Mouse (Mus musculus) limb, embryonic 10.5 days (tissue): ENCODE results near the gene Fam229a. TPM values are rescaled to one million over a fixed set of nuclear protein-coding genes. Genes with fewer than 3 reads are reported as not detected.

Experiments used
- DNase-seq: peaks from one replicate; pipeline ENCODE4 v3.0.0-alpha.2; 2017; ENCODE audit warnings: low spot score
- H3K27ac ChIP-seq: fragments of 300-500 bp; sonication (generic); 2 replicates; pipeline ENCODE4 v1.5.1; 2016; ENCODE audit warnings: mild to moderate bottlenecking
- H3K27me3 ChIP-seq: fragments of 300-500 bp; sonication (generic); 2 replicates; pipeline ENCODE4 v1.6.1; 2016; ENCODE audit warnings: low read depth, mild to moderate bottlenecking; ENCODE audit not compliant: poor library complexity, severe bottlenecking
- H3K36me3 ChIP-seq: fragments of 300-500 bp; sonication (generic); 2 replicates; pipeline ENCODE4 v1.6.1; 2016; ENCODE audit warnings: mild to moderate bottlenecking, moderate library complexity
- H3K4me1 ChIP-seq: fragments of 300-500 bp; sonication (generic); 2 replicates; pipeline ENCODE4 v1.6.1; 2016
- H3K4me3 ChIP-seq: fragments of 300-500 bp; sonication (generic); 2 replicates; pipeline ENCODE4 v1.5.1; 2016; ENCODE audit warnings: mild to moderate bottlenecking, moderate library complexity
- H3K9me3 ChIP-seq: fragments of 300-500 bp; sonication (generic); replicated peaks from 2 replicates; pipeline ENCODE4 v1.6.1; 2016; ENCODE audit warnings: mild to moderate bottlenecking
- WGBS: fragments of 180-500 bp; shearing (Covaris S2); methylation state at CpG from one replicate; pipeline ENCODE4 v1.1.7; 2016; 5-methylcytosine and 5-hydroxymethylcytosine counted together
- polyA plus RNA-seq: library from polyadenylated mRNA; unstranded; fragments of >200 nt; fragmentation: Nextera tagmentation; extraction: Ambion mirVana; gene quantifications from 2 replicates; pipeline ENCODE4 v1.2.1, GENCODE M21; 2016

Gene Fam229a
- polyA plus RNA-seq, 1 experiment from 2014 or later, result not detected

GRCm38 (mm10) chr4:129500607-129501566 lies 9.9 kb downstream of the Fam229a start:
- Histone ChIP-seq H3K9me3 (no peaks in the 10 kb centered on the region), H3K27me3 (no peaks in the 10 kb centered on the region), H3K36me3 (no peaks in the 10 kb centered on the region), H3K4me3 (peak overlapping the region; percentile 66), H3K27ac (peak overlapping the region; percentile 95), H3K4me1 (peaks cover 45% of the 10 kb centered on the region)
- peak; percentile 99 for DNase-seq
- 2% methylated on average over 48 of the region's 49 CpGs for WGBS

- DNase-seq, result no peak
- H3K36me3 ChIP-seq, result no peaks in the 10 kb centered on the region
- 74% methylated on average over 9 of the region's 9 CpGs for WGBS
- H3K27ac ChIP-seq, result 0 out of 2 replicates have a peak overlapping the region, but pooled peaks have one; percentile 14
- H3K27me3 ChIP-seq, result no peaks in the 10 kb centered on the region
- no peak overlapping the region for H3K4me3 ChIP-seq
- H3K9me3 ChIP-seq, result no peaks in the 10 kb centered on the region
- H3K4me1 ChIP-seq, result peaks cover 31% of the 10 kb centered on the region
These were observed 11.4 kb downstream of the Fam229a start for GRCm38 (mm10) chr4:129502327-129502888.

GRCm38 (mm10) chr4:129502901-129503444 lies 12.0 kb downstream of the Fam229a start:
- H3K27ac ChIP-seq, result 0 out of 2 replicates have a peak overlapping the region, but pooled peaks have one; percentile 14
- no peak overlapping the region for H3K4me3 ChIP-seq
- no peaks in the 10 kb centered on the region for H3K9me3 ChIP-seq
- H3K36me3 ChIP-seq, result no peaks in the 10 kb centered on the region
- no peak for DNase-seq
- H3K4me1 ChIP-seq, result peaks cover 31% of the 10 kb centered on the region
- WGBS, result 80% methylated on average over 11 of the region's 11 CpGs
- H3K27me3 ChIP-seq, result no peaks in the 10 kb centered on the region

GRCm38 (mm10) chr4:129505511-129505910 lies 14.5 kb downstream of the Fam229a start:
- DNase-seq, result no peak
- H3K27me3 ChIP-seq, result no peaks in the 10 kb centered on the region
- H3K27ac ChIP-seq, result no peak overlapping the region
- no peak overlapping the region for H3K4me3 ChIP-seq
- H3K9me3 ChIP-seq, result no peaks in the 10 kb centered on the region
- no peaks in the 10 kb centered on the region for H3K36me3 ChIP-seq
- H3K4me1 ChIP-seq, result peaks cover 24% of the 10 kb centered on the region
- WGBS, result 83% methylated on average over 3 of the region's 3 CpGs

- Histone ChIP-seq H3K4me3 (no peak overlapping the region), H3K9me3 (no peaks in the 10 kb centered on the region), H3K36me3 (no peaks in the 10 kb centered on the region), H3K27me3 (no peaks in the 10 kb centered on the region), H3K4me1 (peaks cover 33% of the 10 kb centered on the region), H3K27ac (no peak overlapping the region)
- WGBS, result 64% methylated on average over 9 of the region's 10 CpGs
- DNase-seq, result no peak
These were observed 16.6 kb downstream of the Fam229a start for GRCm38 (mm10) chr4:129507434-129508236.

GRCm38 (mm10) chr4:129508237-129508515 lies 17.2 kb downstream of the Fam229a start:
- Histone ChIP-seq H3K36me3 (no peaks in the 10 kb centered on the region), H3K27me3 (no peaks in the 10 kb centered on the region), H3K4me3 (no peak overlapping the region), H3K27ac (no peak overlapping the region), H3K4me1 (peaks cover 38% of the 10 kb centered on the region), H3K9me3 (no peaks in the 10 kb centered on the region)
- WGBS, result 70% methylated on average over 3 of the region's 3 CpGs
- no peak for DNase-seq

GRCm38 (mm10) chr4:129508834-129509600 lies 18.0 kb downstream of the Fam229a start:
- peak overlapping the region; percentile 46; the same call in 1 of the 2 replicates for H3K27ac ChIP-seq
- H3K27me3 ChIP-seq, result no peaks in the 10 kb centered on the region
- no peak overlapping the region for H3K4me3 ChIP-seq
- H3K36me3 ChIP-seq, result 0 out of 2 replicates have a peak, but pooled peaks cover under 1% of the 10 kb centered on the region
- WGBS, result 71% methylated on average over 15 of the region's 15 CpGs
- no peak for DNase-seq
- no peaks in the 10 kb centered on the region for H3K9me3 ChIP-seq
- peaks cover 41% of the 10 kb centered on the region for H3K4me1 ChIP-seq

GRCm38 (mm10) chr4:129509650-129510049 lies 18.7 kb downstream of the Fam229a start:
- Histone ChIP-seq H3K27me3 (no peaks in the 10 kb centered on the region), H3K4me3 (no peak overlapping the region), H3K4me1 (peaks cover 41% of the 10 kb centered on the region), H3K36me3 (peaks cover 7% of the 10 kb centered on the region), H3K27ac (no peak overlapping the region), H3K9me3 (no peaks in the 10 kb centered on the region)
- DNase-seq, result no peak
- WGBS, result 62% methylated on average over 3 of the region's 3 CpGs

GRCm38 (mm10) chr4:129510723-129511412 lies 19.9 kb downstream of the Fam229a start:
- Histone ChIP-seq H3K27ac (peak overlapping the region; percentile 71), H3K27me3 (no peaks in the 10 kb centered on the region), H3K4me3 (no peak overlapping the region), H3K4me1 (peaks cover 52% of the 10 kb centered on the region), H3K36me3 (peaks cover 19% of the 10 kb centered on the region), H3K9me3 (no peaks in the 10 kb centered on the region)
- no peak for DNase-seq
- WGBS, result 57% methylated on average over 6 of the region's 6 CpGs

- no peaks in the 10 kb centered on the region for H3K27me3 ChIP-seq
- peak overlapping the region; percentile 71 for H3K27ac ChIP-seq
- peaks cover 54% of the 10 kb centered on the region for H3K4me1 ChIP-seq
- H3K9me3 ChIP-seq, result no peaks in the 10 kb centered on the region
- no peak overlapping the region for H3K4me3 ChIP-seq
- DNase-seq, result no peak
- peaks cover 26% of the 10 kb centered on the region for H3K36me3 ChIP-seq
- WGBS, result 65% methylated on average over 6 of the region's 6 CpGs
These were observed 20.6 kb downstream of the Fam229a start for GRCm38 (mm10) chr4:129511413-129512096.

- Histone ChIP-seq H3K36me3 (peaks cover 42% of the 10 kb centered on the region), H3K27ac (peak within 1 kb of the TSS; percentile 100), H3K9me3 (no peaks in the 10 kb centered on the region), H3K4me3 (peak within 1 kb of the TSS; percentile 100), H3K27me3 (no peaks in the 10 kb centered on the region), H3K4me1 (peaks cover 56% of the 10 kb centered on the region)
- 7% methylated on average over 42 of the region's 47 CpGs for WGBS
- DNase-seq, result peak; percentile 96
These were observed 22.2 kb downstream of the Fam229a start, which contains the start of gene Marcksl1 for GRCm38 (mm10) chr4:129513086-129513767. TSS of gene Marcksl1 (plus strand) at chr4:129513581.
